Mouse (Mus musculus) heart, postnatal 36 days (tissue): ENCODE data around the gene Klf6. TPM values are rescaled to one million over a fixed set of nuclear protein-coding genes. Genes with fewer than 3 reads are reported as not detected.

Source experiments
- DNase-seq, 2 experiments: peaks; one replicate each; pipeline ENCODE4 v3.0.0; 2021 to 2022
- intact Hi-C: fragments of 180-260 bp; cut with DNase I; formaldehyde crosslinking; loops from one replicate; pipeline ENCODE4 v1.15.1; 2025
- microRNA-seq, 2 experiments: library from miRNA; unstranded; fragments of <30 nt; microRNA quantifications; one replicate each; pipeline ENCODE4 v1.2.0; 2021; ENCODE audit warnings: borderline number of aligned reads in 2 of 2
- total RNA-seq, 2 experiments: library from RNA; stranded (reverse); gene quantifications; 2 replicates each; pipeline ENCODE4 v1.2.3; 2021

Klf6 gene
- total RNA-seq, 2 experiments from 2014 or later = 52.0 to 65.6 TPM

GRCm38 (mm10) chr13:5894910-5895309, 33.6 kb downstream of the Klf6 start:
- intact Hi-C loops = no loop called here
- no peak for DNase-seq

DNA sequence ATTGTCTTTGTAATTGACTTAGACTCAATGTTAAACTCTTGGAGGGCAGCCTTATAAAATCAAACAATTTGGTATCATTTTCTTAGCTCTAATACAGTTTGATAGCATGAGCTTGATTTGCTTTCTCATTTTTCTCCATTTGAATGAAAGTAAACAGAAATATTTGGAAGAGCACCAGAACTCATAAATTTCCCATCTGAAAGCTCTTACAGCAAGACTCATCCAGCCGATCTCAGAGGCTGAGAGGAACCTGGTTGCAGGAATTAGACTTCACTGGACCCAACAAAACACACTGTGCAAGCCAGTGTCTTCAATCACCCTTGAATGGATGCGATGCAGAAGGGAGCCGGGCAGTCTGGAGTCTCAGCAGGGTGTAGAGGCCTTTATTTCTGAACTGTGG, 34.6 kb downstream of the Klf6 start:
- intact Hi-C loops = no loop called here
- no peak for DNase-seq

- DNase-seq = no peak
- intact Hi-C loops = no loop called here
These were observed 36.1 kb downstream of the Klf6 start for GRCm38 (mm10) chr13:5897176-5897959.

DNA sequence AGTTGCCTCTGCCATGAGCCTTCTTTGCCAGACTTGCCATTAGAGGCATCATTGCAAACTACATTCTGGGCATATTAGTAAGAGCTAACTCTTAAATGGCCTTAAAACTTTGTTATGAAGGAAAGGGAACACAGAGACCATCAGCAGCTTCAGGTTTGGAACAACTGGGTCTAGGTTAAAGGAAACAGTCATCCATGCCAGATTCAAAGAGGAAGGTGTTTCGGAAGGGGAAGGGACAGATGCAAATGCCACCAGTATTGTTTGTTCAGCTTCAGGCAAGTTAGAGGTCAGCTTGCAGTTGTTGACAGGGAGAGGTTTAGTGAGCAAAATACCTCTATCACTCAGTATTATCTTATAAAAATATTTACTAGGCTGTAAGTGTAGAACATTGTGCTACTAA, 37.7 kb downstream of the Klf6 start:
- no peak for DNase-seq
- intact Hi-C loops = no loop called here

DNA sequence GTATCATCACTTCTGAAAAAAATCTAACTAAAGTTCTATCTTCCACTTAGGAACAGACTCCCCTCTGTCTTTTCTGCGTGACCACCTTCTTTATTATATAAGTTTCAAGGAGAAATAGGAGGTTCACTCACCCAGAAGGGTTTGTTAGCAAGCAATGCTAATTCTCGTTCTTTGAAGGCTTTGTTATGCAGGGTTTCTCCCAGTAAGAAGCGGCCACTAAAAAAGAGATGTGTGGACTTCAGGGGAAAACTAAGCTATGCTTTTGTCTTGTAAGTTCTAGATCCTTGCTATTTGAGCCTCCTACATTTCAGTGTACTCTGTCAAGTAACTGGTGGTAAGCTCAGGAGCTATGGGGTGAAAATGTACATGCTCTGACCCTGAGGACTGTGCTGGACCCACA, 38.4 kb downstream of the Klf6 start:
- intact Hi-C loops = no loop called here
- DNase-seq = no peak

DNA sequence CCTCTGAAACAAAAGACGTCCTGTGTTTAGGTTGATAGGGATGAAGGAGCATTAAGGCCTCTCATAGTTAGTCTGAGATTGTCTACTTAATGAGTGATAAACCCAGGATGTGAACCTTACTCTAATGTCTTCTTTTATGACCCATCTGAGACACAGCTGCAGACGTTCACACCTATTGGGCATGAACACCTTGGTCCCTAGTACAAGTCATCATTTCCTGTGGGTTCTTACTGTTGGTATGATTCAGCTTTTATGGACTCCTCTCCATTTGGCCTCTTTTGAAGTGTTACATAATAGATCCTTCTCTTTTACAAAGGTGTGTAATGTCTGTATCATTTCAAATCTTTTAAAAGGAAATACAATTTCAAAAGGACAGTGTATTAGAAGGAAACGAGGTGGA, 51.9 kb downstream of the Klf6 start:
- intact Hi-C loops = no loop called here
- no peak for DNase-seq

GRCm38 (mm10) chr13:5917360-5917759, 56.1 kb downstream of the Klf6 start:
- DNase-seq = no peak
- intact Hi-C loops = no loop called here

DNA sequence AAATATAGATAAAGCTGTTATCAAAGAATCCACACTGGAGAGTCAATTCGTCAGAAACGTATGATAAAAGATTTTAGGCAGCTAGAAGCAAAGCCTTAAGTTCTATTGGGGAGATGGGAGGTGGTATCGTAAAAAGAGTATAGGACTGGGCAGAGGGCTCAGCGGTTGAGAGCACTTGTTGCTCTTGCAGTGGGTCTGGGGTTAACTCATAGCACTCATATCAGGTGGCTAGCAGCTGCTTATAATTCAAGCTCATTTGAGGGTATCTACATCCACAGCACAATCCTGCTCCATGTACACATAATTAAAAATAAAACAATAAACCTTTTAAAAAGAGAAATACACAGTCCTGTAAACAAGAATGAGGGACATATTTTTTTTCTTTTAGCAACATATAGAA, 58.7 kb downstream of the Klf6 start:
- no peak for DNase-seq
- intact Hi-C loops = no loop called here

Small RNA genes lying within 50 kb of the gene (microRNA-seq; reads per million reads assigned to microRNA genes)
- 0 to 0.67 reads per million in 2 experiments for gene Gm26043
